Mouse (Mus musculus) midbrain, postnatal 0 days (tissue): ENCODE measurements around the gene Rbfox1. TPM values are rescaled to one million over a fixed set of nuclear protein-coding genes. Genes with fewer than 3 reads are reported as not detected.

Experiments
- ATAC-seq: fragments of 200-750 bp; cut with Nextera tagmentation; 2 replicates; pipeline ENCODE4 v1.8.0; 2017; ENCODE audit warnings: moderate number of reproducible peaks, mild to moderate bottlenecking, moderate TSS enrichment, moderate library complexity; ENCODE audit not compliant: low FRiP score
- DNase-seq: peaks from one replicate; pipeline ENCODE4 v3.0.0-alpha.2; 2015; ENCODE audit warnings: low spot score
- H3K27ac ChIP-seq: fragments of 300-500 bp; sonication (generic); 2 replicates; pipeline ENCODE4 v1.5.1; 2014; ENCODE audit warnings: low read depth, mild to moderate bottlenecking, low read length, mixed read lengths
- H3K27me3 ChIP-seq: fragments of 300-500 bp; sonication (generic); 2 replicates; pipeline ENCODE4 v1.6.1; 2014; ENCODE audit warnings: low read length, control low read depth, mixed read lengths; ENCODE audit not compliant: insufficient read depth
- H3K36me3 ChIP-seq: fragments of 300-500 bp; sonication (generic); 2 replicates; pipeline ENCODE4 v1.6.1; 2014; ENCODE audit warnings: low read length, control low read depth, mixed read lengths; ENCODE audit not compliant: insufficient read depth
- H3K4me1 ChIP-seq: fragments of 300-500 bp; sonication (generic); 2 replicates; pipeline ENCODE4 v1.6.1; 2014; ENCODE audit warnings: mild to moderate bottlenecking, control low read depth, antibody characterized with exemption, low read length, mixed read lengths; ENCODE audit not compliant: insufficient read depth
- H3K4me2 ChIP-seq: fragments of 300-500 bp; sonication (generic); 2 replicates; pipeline ENCODE4 v1.6.1; 2014; ENCODE audit warnings: low read depth, mild to moderate bottlenecking, low read length, mixed read lengths; ENCODE audit not compliant: poor library complexity, severe bottlenecking
- H3K4me3 ChIP-seq: fragments of 300-500 bp; sonication (generic); 2 replicates; pipeline ENCODE4 v1.5.1; 2014; ENCODE audit warnings: low read depth, mild to moderate bottlenecking, low read length, moderate library complexity
- H3K9ac ChIP-seq: fragments of 300-500 bp; sonication (generic); replicated peaks from 2 replicates; pipeline ENCODE4 v1.6.1; 2014; ENCODE audit warnings: mild to moderate bottlenecking, low read length, moderate library complexity, mixed read lengths; ENCODE audit not compliant: poor library complexity, severe bottlenecking
- H3K9me3 ChIP-seq: fragments of 300-500 bp; sonication (generic); 2 replicates; pipeline ENCODE4 v1.6.1; 2016; ENCODE audit warnings: low read length, control low read depth
- CTCF ChIP-seq: IDR thresholded peaks from 2 replicates; pipeline ENCODE4 v1.5.1; 2016; ENCODE audit warnings: antibody characterized with exemption, mild to moderate bottlenecking
- WGBS: fragments of 180-500 bp; shearing (Covaris S2); extraction: QIAGEN DNeasy Blood & Tissue Kit; methylation state at CpG from one replicate; pipeline ENCODE4 v1.1.7; 2014; 5-methylcytosine and 5-hydroxymethylcytosine counted together
- polyA plus RNA-seq: library from polyadenylated mRNA; unstranded; fragments of >200 nt; fragmentation: Nextera tagmentation; extraction: Ambion mirVana; gene quantifications from 2 replicates; pipeline ENCODE4 v1.2.1, GENCODE M21; 2015
- total RNA-seq: library from RNA; depleted of rRNA; stranded (reverse); fragments of >200 nt; gene quantifications from 2 replicates; pipeline ENCODE4 v1.2.3, GENCODE M21; 2014

Rbfox1 gene
- total and polyA plus RNA-seq, 2 experiments from 2014 or later, result 142 to 242 TPM

GRCm38 (mm10) chr16:7150201-7150791, 1265.1 kb downstream of the Rbfox1 start:
- no peaks in the 10 kb centered on the region for H3K36me3 ChIP-seq
- peaks cover 19% of the 10 kb centered on the region; the same call in 1 of the 2 replicates for H3K4me1 ChIP-seq
- no peak overlapping the region for H3K9ac ChIP-seq
- no peaks in the 10 kb centered on the region for H3K9me3 ChIP-seq
- no peaks in the 10 kb centered on the region for H3K27me3 ChIP-seq
- peak overlapping the region; percentile 5 for H3K4me3 ChIP-seq
- peak; percentile 51 for DNase-seq
- WGBS, result 44% methylated on average over 8 of the region's 8 CpGs
- TF ChIP-seq CTCF, result no peak
- peak overlapping the region; percentile 48 for H3K27ac ChIP-seq
- H3K4me2 ChIP-seq, result peak overlapping the region; percentile 34
- 0 out of 2 replicates have a peak, but pooled peaks have one; percentile 41 for ATAC-seq

- Histone ChIP-seq H3K36me3 (no peaks in the 10 kb centered on the region), H3K4me2 (no peak overlapping the region)
Measured at GRCm38 (mm10) chr16:7152401-7152800, 1267.2 kb downstream of the Rbfox1 start.

GRCm38 (mm10) chr16:7154671-7155070, 1269.5 kb downstream of the Rbfox1 start:
- no peak for TF ChIP-seq CTCF
- Histone ChIP-seq H3K9ac (no peak overlapping the region), H3K9me3 (no peaks in the 10 kb centered on the region), H3K4me1 (peaks cover 12% of the 10 kb centered on the region; the same call in 1 of the 2 replicates), H3K4me3 (no peak overlapping the region), H3K4me2 (no peak overlapping the region), H3K36me3 (no peaks in the 10 kb centered on the region), H3K27me3 (no peaks in the 10 kb centered on the region), H3K27ac (no peak overlapping the region)
- DNase-seq (no peak), ATAC-seq (no peak)
- WGBS, result 82% methylated on average over 3 of the region's 3 CpGs

More at GRCm38 (mm10) chr16:7152401-7152800, 1267.2 kb downstream of the Rbfox1 start:
- WGBS, result 66% methylated on average over 4 of the region's 4 CpGs
- Histone ChIP-seq H3K4me1 (peaks cover 6% of the 10 kb centered on the region; the same call in 1 of the 2 replicates), H3K27ac (no peak overlapping the region), H3K9ac (no peak overlapping the region), H3K9me3 (no peaks in the 10 kb centered on the region), H3K4me3 (no peak overlapping the region), H3K27me3 (no peaks in the 10 kb centered on the region)
- no peak for ATAC-seq
- no peak for DNase-seq
- no peak for TF ChIP-seq CTCF

- no peak for TF ChIP-seq CTCF
- Histone ChIP-seq H3K27me3 (no peaks in the 10 kb centered on the region), H3K36me3 (no peaks in the 10 kb centered on the region), H3K4me2 (no peak overlapping the region), H3K4me3 (no peak overlapping the region), H3K27ac (peak overlapping the region; percentile 52; the same call in 1 of the 2 replicates), H3K4me1 (peaks cover 10% of the 10 kb centered on the region; the same call in 1 of the 2 replicates), H3K9me3 (no peaks in the 10 kb centered on the region), H3K9ac (no peak overlapping the region)
- ATAC-seq (no peak), DNase-seq (no peak)
- WGBS, result 39% methylated on average over 8 of the region's 8 CpGs
Measured at GRCm38 (mm10) chr16:7158856-7159826, 1274.0 kb downstream of the Rbfox1 start.

- H3K4me3 ChIP-seq, result no peak overlapping the region
- H3K36me3 ChIP-seq, result no peaks in the 10 kb centered on the region
- peaks cover 10% of the 10 kb centered on the region; the same call in 1 of the 2 replicates for H3K4me1 ChIP-seq
- DNase-seq, result no peak
- no peaks in the 10 kb centered on the region for H3K27me3 ChIP-seq
- TF ChIP-seq CTCF, result no peak
- no peak for ATAC-seq
- no peak overlapping the region for H3K27ac ChIP-seq
- H3K9me3 ChIP-seq, result no peaks in the 10 kb centered on the region
- 45% methylated on average over 6 of the region's 6 CpGs for WGBS
- no peak overlapping the region for H3K4me2 ChIP-seq
- H3K9ac ChIP-seq, result no peak overlapping the region
Measured at GRCm38 (mm10) chr16:7159827-7160217, 1274.7 kb downstream of the Rbfox1 start.

GRCm38 (mm10) chr16:7162168-7162567, 1277.0 kb downstream of the Rbfox1 start:
- Histone ChIP-seq H3K4me3 (no peak overlapping the region), H3K9me3 (no peaks in the 10 kb centered on the region), H3K4me2 (no peak overlapping the region), H3K27ac (no peak overlapping the region), H3K36me3 (no peaks in the 10 kb centered on the region), H3K27me3 (no peaks in the 10 kb centered on the region), H3K9ac (no peak overlapping the region), H3K4me1 (peaks cover 10% of the 10 kb centered on the region; the same call in 1 of the 2 replicates)
- ATAC-seq (no peak), DNase-seq (no peak)
- 45% methylated on average over 4 of the region's 4 CpGs for WGBS
- no peak for TF ChIP-seq CTCF
